Mouse (Mus musculus) hindbrain, postnatal 0 days (tissue): ENCODE data around the gene Ccser2. TPM values are rescaled to one million over a fixed set of nuclear protein-coding genes. Genes with fewer than 3 reads are reported as not detected.
A peak's percentile ranks its signal among the peaks of the same experiment; 100 is the strongest.

ENCODE experiments used
- ATAC-seq: fragments of 200-750 bp; cut with Nextera tagmentation; 2 replicates; pipeline ENCODE4 v1.8.0; 2017; ENCODE audit warnings: mild to moderate bottlenecking, moderate TSS enrichment, moderate library complexity
- DNase-seq: peaks from one replicate; pipeline ENCODE4 v3.0.0-alpha.2; 2015; ENCODE audit warnings: low spot score
- H3K27ac ChIP-seq: fragments of 300-500 bp; sonication (generic); 2 replicates; pipeline ENCODE4 v1.5.1; 2014; ENCODE audit warnings: mild to moderate bottlenecking
- H3K27me3 ChIP-seq: fragments of 300-500 bp; sonication (generic); 2 replicates; pipeline ENCODE4 v1.6.1; 2014; ENCODE audit warnings: low read length, mixed read lengths; ENCODE audit not compliant: insufficient read depth
- H3K36me3 ChIP-seq: fragments of 300-500 bp; sonication (generic); 2 replicates; pipeline ENCODE4 v1.6.1; 2014; ENCODE audit warnings: low read length, mixed read lengths; ENCODE audit not compliant: insufficient read depth
- H3K4me1 ChIP-seq: fragments of 300-500 bp; sonication (generic); 2 replicates; pipeline ENCODE4 v1.6.1; 2014; ENCODE audit warnings: antibody characterized with exemption, low read length, mixed read lengths; ENCODE audit not compliant: insufficient read depth
- H3K4me2 ChIP-seq: fragments of 300-500 bp; sonication (generic); 2 replicates; pipeline ENCODE4 v1.6.1; 2014; ENCODE audit warnings: low read depth, mild to moderate bottlenecking, low read length, moderate library complexity, mixed read lengths
- H3K4me3 ChIP-seq: fragments of 300-500 bp; sonication (generic); 2 replicates; pipeline ENCODE4 v1.5.1; 2014; ENCODE audit warnings: low read length
- H3K9ac ChIP-seq: fragments of 300-500 bp; sonication (generic); replicated peaks from 2 replicates; pipeline ENCODE4 v1.6.1; 2014; ENCODE audit warnings: mild to moderate bottlenecking, low read length, moderate library complexity, mixed read lengths
- H3K9me3 ChIP-seq: fragments of 300-500 bp; sonication (generic); 2 replicates; pipeline ENCODE4 v1.6.1; 2016; ENCODE audit warnings: low read length, mixed read lengths
- CTCF ChIP-seq: IDR thresholded peaks from 2 replicates; pipeline ENCODE4 v1.5.1; 2016; ENCODE audit warnings: antibody characterized with exemption, control low read depth, low read depth
- WGBS: fragments of 180-500 bp; shearing (Covaris S2); extraction: QIAGEN DNeasy Blood & Tissue Kit; methylation state at CpG from one replicate; pipeline ENCODE4 v1.1.7; 2014; 5-methylcytosine and 5-hydroxymethylcytosine counted together
- polyA plus RNA-seq: library from polyadenylated mRNA; unstranded; fragments of >200 nt; fragmentation: Nextera tagmentation; extraction: Ambion mirVana; gene quantifications from 2 replicates; pipeline ENCODE4 v1.2.1, GENCODE M21; 2015
- total RNA-seq: library from RNA; depleted of rRNA; stranded (reverse); fragments of >200 nt; gene quantifications from 2 replicates; pipeline ENCODE4 v1.2.3, GENCODE M21; 2014

Ccser2 gene
- total and polyA plus RNA-seq, 2 experiments from 2014 or later: 77.1 to 113 TPM

DNA sequence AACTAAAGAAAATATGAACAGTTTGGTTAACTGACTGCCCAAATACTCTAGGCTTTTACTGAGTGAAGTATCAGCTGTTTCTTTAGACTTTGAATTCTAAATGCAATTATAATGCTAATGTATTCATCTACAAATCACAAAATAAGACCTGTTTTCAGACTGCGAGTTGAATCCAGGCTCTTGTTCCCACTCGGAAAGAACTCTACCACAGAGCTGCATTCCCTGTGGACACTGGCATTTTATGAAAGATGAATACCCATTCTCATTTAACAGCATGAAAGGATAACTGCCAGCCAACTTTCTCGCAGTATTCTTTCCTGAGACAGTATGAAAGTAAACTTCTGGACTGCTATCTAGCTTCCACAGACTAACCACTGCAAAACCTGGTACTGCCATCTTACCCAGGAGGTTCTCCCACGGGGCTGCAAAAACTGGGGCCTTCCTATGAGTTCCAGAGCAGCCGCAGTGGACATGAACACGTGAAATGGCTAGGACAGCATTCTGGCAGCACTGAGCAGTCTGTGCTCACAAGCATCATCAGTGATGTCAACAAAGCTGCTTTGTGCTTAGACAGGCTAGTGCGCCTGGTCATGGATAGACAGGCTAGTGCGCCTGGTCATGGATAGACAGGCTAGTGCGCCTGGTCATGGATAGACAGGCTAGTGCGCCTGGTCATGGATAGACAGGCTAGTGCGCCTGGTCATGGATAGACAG, 62.6 kb downstream of the Ccser2 start:
- Histone ChIP-seq H3K4me1 (no peaks in the 10 kb centered on the region), H3K27me3 (no peaks in the 10 kb centered on the region), H3K4me3 (no peak overlapping the region), H3K4me2 (no peak overlapping the region), H3K9me3 (no peaks in the 10 kb centered on the region), H3K9ac (no peak overlapping the region), H3K36me3 (peaks cover 13% of the 10 kb centered on the region; the same call in 1 of the 2 replicates), H3K27ac (peak overlapping the region; percentile 9; the same call in 1 of the 2 replicates)
- no peak for TF ChIP-seq CTCF
- DNase-seq (peak; percentile 33), ATAC-seq (0 out of 2 replicates have a peak, but pooled peaks have one; percentile 55)
- 60% methylated on average over 9 of the region's 11 CpGs for WGBS

DNA sequence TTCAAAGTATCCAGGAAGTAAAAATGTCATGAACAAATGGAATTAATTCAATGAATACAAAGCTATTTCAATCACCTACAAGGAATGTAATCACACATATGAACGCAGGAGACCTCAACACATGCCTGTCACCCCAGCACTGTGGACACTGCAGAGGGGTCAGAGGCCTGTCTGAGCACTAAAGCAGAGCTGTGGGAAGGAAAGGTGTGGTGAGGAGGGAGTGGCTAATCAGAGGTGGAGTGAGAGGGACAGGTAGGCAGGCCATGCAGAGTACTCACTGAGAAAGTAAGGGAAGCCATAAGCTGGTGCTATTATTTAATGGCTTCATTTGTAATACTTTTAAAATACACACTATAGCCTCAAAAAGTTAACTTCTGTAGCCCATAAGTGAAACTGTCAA, 64.4 kb downstream of the Ccser2 start:
- Histone ChIP-seq H3K27me3 (no peaks in the 10 kb centered on the region), H3K27ac (no peak overlapping the region), H3K4me3 (no peak overlapping the region), H3K4me1 (no peaks in the 10 kb centered on the region), H3K9me3 (no peaks in the 10 kb centered on the region), H3K36me3 (peaks cover 21% of the 10 kb centered on the region), H3K4me2 (no peak overlapping the region), H3K9ac (no peak overlapping the region)
- TF ChIP-seq CTCF: no peak
- WGBS: 88% methylated on average over 1 of the region's 1 CpGs
- ATAC-seq (no peak), DNase-seq (no peak)

DNA sequence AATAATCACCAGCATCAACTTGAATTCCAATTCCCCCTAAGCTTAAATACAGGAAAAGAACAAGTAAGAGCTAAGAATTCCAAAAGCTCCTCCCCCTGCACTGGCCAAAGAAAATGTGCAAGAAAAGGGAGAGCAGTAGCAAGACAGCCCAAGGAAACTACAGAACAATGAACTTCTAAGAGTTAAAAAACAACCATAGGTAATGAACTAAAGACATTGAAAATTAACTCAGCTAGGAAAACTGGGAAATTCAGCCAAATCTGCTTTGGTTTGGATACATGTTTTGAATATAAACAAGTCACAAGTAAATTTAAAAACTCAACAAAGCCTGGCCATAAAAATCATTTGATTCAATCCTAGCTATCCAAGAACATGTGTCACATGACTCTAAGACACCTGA, 67.7 kb downstream of the Ccser2 start:
- Histone ChIP-seq H3K27me3 (no peaks in the 10 kb centered on the region), H3K27ac (no peak overlapping the region), H3K9ac (no peak overlapping the region), H3K4me3 (no peak overlapping the region), H3K4me1 (no peaks in the 10 kb centered on the region), H3K4me2 (no peak overlapping the region), H3K36me3 (peaks cover 13% of the 10 kb centered on the region; the same call in 1 of the 2 replicates), H3K9me3 (no peaks in the 10 kb centered on the region)
- no peak for TF ChIP-seq CTCF
- DNase-seq (no peak), ATAC-seq (no peak)

DNA sequence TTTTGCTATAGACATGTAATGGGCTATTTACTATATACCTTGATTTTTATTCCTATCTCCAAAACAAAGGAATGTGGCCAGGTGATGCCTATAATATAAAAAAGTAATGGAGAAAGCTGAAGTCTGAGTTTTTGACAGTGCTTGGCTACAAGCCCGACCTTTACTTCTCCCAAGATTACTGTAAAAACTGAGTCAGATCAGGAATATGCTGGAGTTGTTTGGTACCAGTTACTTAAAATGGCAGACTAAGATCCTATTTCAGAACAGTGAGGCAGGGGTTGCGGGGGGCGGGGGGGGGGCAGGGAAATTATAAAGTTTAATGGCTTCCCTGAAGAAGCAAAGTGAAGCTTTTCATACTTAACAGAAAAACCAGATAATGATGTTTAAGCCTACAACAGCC, 73.9 kb downstream of the Ccser2 start:
- H3K27me3 ChIP-seq: no peaks in the 10 kb centered on the region
- 91% methylated on average over 3 of the region's 3 CpGs for WGBS
- H3K36me3 ChIP-seq: peaks cover 4% of the 10 kb centered on the region; the same call in 1 of the 2 replicates
- H3K4me1 ChIP-seq: no peaks in the 10 kb centered on the region
- H3K9ac ChIP-seq: no peak overlapping the region
- H3K4me2 ChIP-seq: no peak overlapping the region
- H3K27ac ChIP-seq: no peak overlapping the region
- H3K4me3 ChIP-seq: no peak overlapping the region
- H3K9me3 ChIP-seq: no peaks in the 10 kb centered on the region
- DNase-seq (no peak), ATAC-seq (no peak)
- no peak for TF ChIP-seq CTCF

DNA sequence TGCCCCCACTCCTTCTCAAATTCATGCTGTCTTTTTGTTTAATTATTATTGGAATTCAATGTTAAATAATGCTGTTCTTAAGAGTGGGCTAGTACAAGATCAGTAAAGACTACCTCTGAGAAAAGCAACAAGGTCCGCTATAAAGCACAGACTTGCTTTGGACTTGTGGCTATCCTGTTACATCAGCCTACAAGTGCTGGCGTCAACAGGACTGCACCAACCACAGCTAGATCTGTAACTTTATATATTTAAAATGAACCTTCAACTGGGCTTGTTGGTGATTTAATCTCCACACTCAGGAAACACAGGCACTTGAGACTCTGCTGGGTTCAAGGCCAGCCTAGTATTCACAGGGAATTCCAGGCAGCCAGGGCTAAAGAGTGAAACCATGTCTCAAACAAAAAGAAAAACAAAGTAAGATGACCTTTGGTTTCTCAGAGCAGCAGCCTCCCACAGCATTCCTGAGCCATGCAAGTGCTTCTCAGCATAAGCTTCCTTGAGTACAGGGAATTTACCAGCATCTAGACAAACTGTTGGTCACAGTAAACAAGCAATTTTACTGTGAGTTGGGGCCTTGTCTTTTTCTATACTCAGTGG, 75.7 kb downstream of the Ccser2 start:
- Histone ChIP-seq H3K4me1 (no peaks in the 10 kb centered on the region), H3K4me2 (no peak overlapping the region)
- 84% methylated on average over 2 of the region's 2 CpGs for WGBS

DNA sequence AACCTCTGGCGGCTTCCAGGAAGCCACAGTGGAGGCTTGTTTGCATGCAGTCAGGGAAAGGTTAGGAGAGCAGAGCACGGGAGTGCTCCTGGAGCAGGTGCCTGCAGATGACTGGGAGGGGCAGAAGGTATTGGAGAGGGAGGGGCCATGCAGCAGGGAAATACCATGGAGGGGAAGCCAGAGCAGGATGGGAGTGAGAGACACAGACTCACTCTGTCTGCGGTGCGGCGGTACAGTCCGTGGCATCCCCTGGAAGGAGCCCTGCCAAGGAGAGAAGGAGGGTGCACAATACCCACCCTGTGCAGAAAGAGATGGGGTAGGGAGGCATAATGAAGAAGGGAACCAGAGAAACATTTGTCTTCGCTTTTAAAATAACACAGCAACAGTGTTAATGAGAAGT, 78.4 kb downstream of the Ccser2 start:
- Histone ChIP-seq H3K9me3 (no peaks in the 10 kb centered on the region), H3K4me1 (no peaks in the 10 kb centered on the region), H3K4me3 (no peak overlapping the region), H3K9ac (no peak overlapping the region), H3K36me3 (peaks cover 4% of the 10 kb centered on the region; the same call in 1 of the 2 replicates), H3K27me3 (no peaks in the 10 kb centered on the region), H3K27ac (no peak overlapping the region), H3K4me2 (no peak overlapping the region)
- 62% methylated on average over 7 of the region's 7 CpGs for WGBS
- TF ChIP-seq CTCF: no peak
- DNase-seq: no peak
- no peak for ATAC-seq

More for the DNA sequence above, 75.7 kb downstream of the Ccser2 start:
- ATAC-seq: no peak
- peaks cover 4% of the 10 kb centered on the region; the same call in 1 of the 2 replicates for H3K36me3 ChIP-seq
- H3K27me3 ChIP-seq: no peaks in the 10 kb centered on the region
- H3K9ac ChIP-seq: no peak overlapping the region
- H3K27ac ChIP-seq: no peak overlapping the region
- no peak overlapping the region for H3K4me3 ChIP-seq
- no peak for DNase-seq
- H3K9me3 ChIP-seq: no peaks in the 10 kb centered on the region
- no peak for TF ChIP-seq CTCF

DNA sequence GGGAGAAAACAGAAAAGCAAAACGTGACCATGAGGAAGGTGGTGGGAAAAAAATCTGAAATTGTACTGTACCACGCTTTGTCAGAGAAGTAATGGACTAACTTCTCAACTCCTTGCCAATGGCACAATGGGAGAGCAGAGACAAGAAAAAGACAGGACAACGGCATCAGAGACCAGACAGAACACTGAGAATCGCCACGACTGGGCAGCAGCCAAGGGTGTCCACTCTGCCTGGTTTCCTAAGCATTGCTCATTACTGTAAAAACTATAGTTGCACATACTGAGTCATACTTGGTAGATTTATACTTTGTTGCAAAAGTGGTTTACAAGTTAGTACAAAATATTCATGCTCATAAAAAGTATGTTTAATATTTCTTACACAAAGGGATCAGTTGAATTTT, 82.9 kb downstream of the Ccser2 start:
- ATAC-seq (no peak), DNase-seq (no peak)
- no peak for TF ChIP-seq CTCF
- Histone ChIP-seq H3K4me3 (no peak overlapping the region), H3K27me3 (no peaks in the 10 kb centered on the region), H3K4me2 (no peak overlapping the region), H3K9me3 (no peaks in the 10 kb centered on the region), H3K27ac (no peak overlapping the region), H3K9ac (no peak overlapping the region), H3K4me1 (no peaks in the 10 kb centered on the region), H3K36me3 (peaks cover 4% of the 10 kb centered on the region; the same call in 1 of the 2 replicates)
- 60% methylated on average over 5 of the region's 5 CpGs for WGBS
